Mouse (Mus musculus): ENCODE measurements at regions not wholly inside any gene's neighbourhood (a gene's known extent, or its start where the extent isn't known, plus 50 kb on each side); places are given as distances from the start of the nearest gene placed in this dataset.

DNA sequence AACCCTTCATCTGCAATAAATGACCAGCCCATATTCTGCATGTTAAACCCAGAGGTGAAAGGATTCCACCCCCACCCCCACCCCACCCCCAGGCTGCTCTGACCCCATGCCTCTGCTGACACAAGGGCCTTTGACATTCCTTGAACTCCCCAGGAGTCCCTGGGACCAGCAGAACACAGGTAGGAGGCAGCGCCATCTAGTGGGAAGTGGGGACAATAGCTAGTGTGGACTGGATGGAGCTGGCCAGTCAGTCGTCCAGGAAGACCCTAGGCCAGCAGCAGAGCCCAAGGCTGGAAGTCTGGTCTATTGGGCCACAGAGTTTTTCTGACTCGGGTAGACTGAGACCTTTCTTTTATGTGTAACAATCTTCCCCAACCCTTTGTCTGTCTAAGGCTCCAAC, 71.8 kb upstream of the Ppp1r26 start:
- TF ChIP-seq CTCF (IDR thresholded peaks at IDR 0.05; ENCODE audit: control insufficient read depth, insufficient read depth, insufficient read length) (peak; percentile 89), MAX (IDR thresholded peaks at IDR 0.05) (no peak), MYOG (IDR thresholded peaks at IDR 0.05; ENCODE audit: control insufficient read depth, extremely low read depth, insufficient read length) (no peak)
